Mouse (Mus musculus) CD4-positive helper T cell, adult 2 months (primary cell): ENCODE measurements at regions not wholly inside any gene's neighbourhood (a gene's known extent, or its start where the extent isn't known, plus 50 kb on each side); places are given as distances from the start of the nearest gene placed in this dataset.
A peak's percentile ranks its signal among the peaks of the same experiment; 100 is the strongest.
"Not testable (repeated sequence)": the region's sequence is repeated elsewhere in the genome, so short reads cannot be mapped to it uniquely, and the experiment has no call there.

ENCODE experiments used
- DNase-seq: peaks from one replicate; pipeline ENCODE4 v3.0.0-alpha.2; 2012; ENCODE audit warnings: low read depth, missing footprints, low spot score

- no peak for DNase-seq
These were observed 326.8 kb upstream of the Rnf219 start for GRCm38 (mm10) chr14:104849274-104849673.

GRCm38 (mm10) chr14:104827404-104827803 lies 305.0 kb upstream of the Rnf219 start:
- DNase-seq, result no peak

GRCm38 (mm10) chr14:104824926-104825325 lies 302.5 kb upstream of the Rnf219 start:
- no peak for DNase-seq

GRCm38 (mm10) chr14:104824224-104824623 lies 301.8 kb upstream of the Rnf219 start:
- no peak for DNase-seq

- DNase-seq, result no peak
These were observed 299.6 kb upstream of the Rnf219 start for GRCm38 (mm10) chr14:104821903-104822573.

GRCm38 (mm10) chr14:104819106-104819505 lies 296.7 kb upstream of the Rnf219 start:
- no peak for DNase-seq

GRCm38 (mm10) chr14:104813977-104814584 lies 291.6 kb upstream of the Rnf219 start:
- peak; percentile 29 for DNase-seq

- no peak for DNase-seq
These were observed 289.6 kb upstream of the Rnf219 start for GRCm38 (mm10) chr14:104812006-104812405.

- no peak for DNase-seq
These were observed 282.9 kb upstream of the Rnf219 start for GRCm38 (mm10) chr14:104805332-104805731.

- DNase-seq, result no peak
These were observed 274.0 kb upstream of the Rnf219 start for GRCm38 (mm10) chr14:104796348-104796965.

GRCm38 (mm10) chr14:104789346-104789745 lies 266.9 kb upstream of the Rnf219 start:
- DNase-seq, result no peak

- no peak for DNase-seq
These were observed 262.6 kb upstream of the Rnf219 start for GRCm38 (mm10) chr14:104785066-104785465.

GRCm38 (mm10) chr14:104769938-104770337 lies 247.5 kb upstream of the Rnf219 start:
- no peak for DNase-seq

GRCm38 (mm10) chr14:104734213-104734612 lies 211.8 kb upstream of the Rnf219 start:
- no peak for DNase-seq

- DNase-seq, result no peak
These were observed 209.6 kb upstream of the Rnf219 start for GRCm38 (mm10) chr14:104732036-104732435.

- no peak for DNase-seq
These were observed 209.0 kb upstream of the Rnf219 start for GRCm38 (mm10) chr14:104731319-104731995.

- not testable (repeated sequence) for DNase-seq
These were observed 193.2 kb upstream of the Rnf219 start for GRCm38 (mm10) chr14:104715651-104716050.

GRCm38 (mm10) chr14:104702283-104702893 lies 179.9 kb upstream of the Rnf219 start:
- DNase-seq, result no peak

- DNase-seq, result no peak
These were observed 176.5 kb upstream of the Rnf219 start for GRCm38 (mm10) chr14:104698962-104699361.

GRCm38 (mm10) chr14:104695101-104695500 lies 172.7 kb upstream of the Rnf219 start:
- no peak for DNase-seq

- no peak for DNase-seq
These were observed 171.8 kb upstream of the Rnf219 start for GRCm38 (mm10) chr14:104694174-104694803.
